Mouse (Mus musculus): Measurements from ENCODE around the gene 3110082I17Rik. TPM values are rescaled to one million over a fixed set of nuclear protein-coding genes. Genes with fewer than 3 reads are reported as not detected.

3110082I17Rik gene
- 16.4 TPM in 2 replicates for polyA plus RNA-seq (2012; ENCODE audit: insufficient read depth, insufficient read length, missing spikeins)

- Histone ChIP-seq H3K4me1 (ENCODE audit: control insufficient read depth, insufficient read depth, low read length) (peaks cover 49% of the 10 kb centered on the region), H3K27ac (ENCODE audit: insufficient read depth, low read depth, low read length) (peak within 1 kb of the TSS; percentile 15; the same call in 1 of the 2 replicates), H3K4me3 (ENCODE audit: insufficient read depth, low read length) (peak within 1 kb of the TSS; percentile 84)
- TF ChIP-seq POLR2A (IDR thresholded peaks at IDR 0.05; ENCODE audit: borderline replicate concordance, low read depth, low read length) (no peak), CTCF (IDR thresholded peaks at IDR 0.05; ENCODE audit: low read depth, low read length) (no peak)
These were observed at the start of gene 3110082I17Rik for GRCm38 (mm10) chr5:139460384-139461067. Gene 3110082I17Rik, minus strand, starts transcription at chr5:139460527.

GRCm38 (mm10) chr5:139506207-139506606, 45.9 kb upstream of the 3110082I17Rik start:
- TF ChIP-seq CTCF (IDR thresholded peaks at IDR 0.05; ENCODE audit: low read depth, low read length) = no peak
- TF ChIP-seq POLR2A (IDR thresholded peaks at IDR 0.05; ENCODE audit: borderline replicate concordance, low read depth, low read length) = no peak
- no peak overlapping the region for H3K27ac ChIP-seq (ENCODE audit: insufficient read depth, low read depth, low read length)

GRCm38 (mm10) chr5:139505073-139505606, 44.8 kb upstream of the 3110082I17Rik start:
- Histone ChIP-seq H3K27ac (ENCODE audit: insufficient read depth, low read depth, low read length) (no peak overlapping the region), H3K4me1 (ENCODE audit: control insufficient read depth, insufficient read depth, low read length) (peaks cover 4% of the 10 kb centered on the region; the same call in 1 of the 2 replicates), H3K4me3 (ENCODE audit: insufficient read depth, low read length) (no peak overlapping the region)
- TF ChIP-seq CTCF (IDR thresholded peaks at IDR 0.05; ENCODE audit: low read depth, low read length) (peak; percentile 38; the same call in 1 of the 2 replicates), POLR2A (IDR thresholded peaks at IDR 0.05; ENCODE audit: borderline replicate concordance, low read depth, low read length) (no peak)

More at GRCm38 (mm10) chr5:139506207-139506606, 45.9 kb upstream of the 3110082I17Rik start:
- Histone ChIP-seq H3K4me1 (ENCODE audit: control insufficient read depth, insufficient read depth, low read length) (peaks cover 4% of the 10 kb centered on the region; the same call in 1 of the 2 replicates), H3K4me3 (ENCODE audit: insufficient read depth, low read length) (no peak overlapping the region)

- no peak overlapping the region for H3K27ac ChIP-seq (ENCODE audit: insufficient read depth, low read depth, low read length)
- H3K4me1 ChIP-seq (ENCODE audit: control insufficient read depth, insufficient read depth, low read length) = peaks cover 3% of the 10 kb centered on the region; the same call in 1 of the 2 replicates
- H3K4me3 ChIP-seq (ENCODE audit: insufficient read depth, low read length) = no peak overlapping the region
- TF ChIP-seq CTCF (IDR thresholded peaks at IDR 0.05; ENCODE audit: low read depth, low read length) (no peak), POLR2A (IDR thresholded peaks at IDR 0.05; ENCODE audit: borderline replicate concordance, low read depth, low read length) (no peak)
These were observed 42.0 kb upstream of the 3110082I17Rik start for GRCm38 (mm10) chr5:139502281-139502680.

- TF ChIP-seq POLR2A (IDR thresholded peaks at IDR 0.05; ENCODE audit: borderline replicate concordance, low read depth, low read length) (no peak), CTCF (IDR thresholded peaks at IDR 0.05; ENCODE audit: low read depth, low read length) (no peak)
- H3K27ac ChIP-seq (ENCODE audit: insufficient read depth, low read depth, low read length) = no peak overlapping the region
- no peak overlapping the region for H3K4me3 ChIP-seq (ENCODE audit: insufficient read depth, low read length)
- H3K4me1 ChIP-seq (ENCODE audit: control insufficient read depth, insufficient read depth, low read length) = no peaks in the 10 kb centered on the region
These were observed 38.5 kb upstream of the 3110082I17Rik start for GRCm38 (mm10) chr5:139498791-139499190.

- Histone ChIP-seq H3K27ac (ENCODE audit: insufficient read depth, low read depth, low read length) (no peak overlapping the region), H3K4me1 (ENCODE audit: control insufficient read depth, insufficient read depth, low read length) (no peaks in the 10 kb centered on the region), H3K4me3 (ENCODE audit: insufficient read depth, low read length) (no peak overlapping the region)
- no peak for TF ChIP-seq CTCF (IDR thresholded peaks at IDR 0.05; ENCODE audit: low read depth, low read length)
- no peak for TF ChIP-seq POLR2A (IDR thresholded peaks at IDR 0.05; ENCODE audit: borderline replicate concordance, low read depth, low read length)
These were observed 36.6 kb upstream of the 3110082I17Rik start for GRCm38 (mm10) chr5:139496939-139497338.

- TF ChIP-seq CTCF (IDR thresholded peaks at IDR 0.05; ENCODE audit: low read depth, low read length) (no peak), POLR2A (IDR thresholded peaks at IDR 0.05; ENCODE audit: borderline replicate concordance, low read depth, low read length) (no peak)
- Histone ChIP-seq H3K4me1 (ENCODE audit: control insufficient read depth, insufficient read depth, low read length) (no peaks in the 10 kb centered on the region), H3K4me3 (ENCODE audit: insufficient read depth, low read length) (no peak overlapping the region), H3K27ac (ENCODE audit: insufficient read depth, low read depth, low read length) (no peak overlapping the region)
These were observed 34.8 kb upstream of the 3110082I17Rik start for GRCm38 (mm10) chr5:139495019-139495669.

- no peak overlapping the region for H3K4me3 ChIP-seq (ENCODE audit: insufficient read depth, low read length)
- no peak overlapping the region for H3K27ac ChIP-seq (ENCODE audit: insufficient read depth, low read depth, low read length)
- TF ChIP-seq POLR2A (IDR thresholded peaks at IDR 0.05; ENCODE audit: borderline replicate concordance, low read depth, low read length) = no peak
- no peak for TF ChIP-seq CTCF (IDR thresholded peaks at IDR 0.05; ENCODE audit: low read depth, low read length)
- no peaks in the 10 kb centered on the region for H3K4me1 ChIP-seq (ENCODE audit: control insufficient read depth, insufficient read depth, low read length)
These were observed 33.4 kb upstream of the 3110082I17Rik start for GRCm38 (mm10) chr5:139493690-139494089.

- Histone ChIP-seq H3K4me3 (ENCODE audit: insufficient read depth, low read length) (no peak overlapping the region), H3K4me1 (ENCODE audit: control insufficient read depth, insufficient read depth, low read length) (no peaks in the 10 kb centered on the region), H3K27ac (ENCODE audit: insufficient read depth, low read depth, low read length) (no peak overlapping the region)
- TF ChIP-seq CTCF (IDR thresholded peaks at IDR 0.05; ENCODE audit: low read depth, low read length) (no peak), POLR2A (IDR thresholded peaks at IDR 0.05; ENCODE audit: borderline replicate concordance, low read depth, low read length) (no peak)
These were observed 31.0 kb upstream of the 3110082I17Rik start for GRCm38 (mm10) chr5:139491348-139491747.

- no peak overlapping the region for H3K4me3 ChIP-seq (ENCODE audit: insufficient read depth, low read length)
- no peaks in the 10 kb centered on the region for H3K4me1 ChIP-seq (ENCODE audit: control insufficient read depth, insufficient read depth, low read length)
- no peak overlapping the region for H3K27ac ChIP-seq (ENCODE audit: insufficient read depth, low read depth, low read length)
- no peak for TF ChIP-seq POLR2A (IDR thresholded peaks at IDR 0.05; ENCODE audit: borderline replicate concordance, low read depth, low read length)
- no peak for TF ChIP-seq CTCF (IDR thresholded peaks at IDR 0.05; ENCODE audit: low read depth, low read length)
These were observed 29.8 kb upstream of the 3110082I17Rik start for GRCm38 (mm10) chr5:139490131-139490530.
